Mouse (Mus musculus) limb, embryonic 14.5 days (tissue): ENCODE results near the gene Ccdc177. TPM values are rescaled to one million over a fixed set of nuclear protein-coding genes. Genes with fewer than 3 reads are reported as not detected.
A peak's percentile ranks its signal among the peaks of the same experiment; 100 is the strongest.
"Not testable (repeated sequence)": the region's sequence is repeated elsewhere in the genome, so short reads cannot be mapped to it uniquely, and the experiment has no call there.

ENCODE experiments used
- ATAC-seq: fragments of 200-750 bp; cut with Nextera tagmentation; 2 replicates; pipeline ENCODE4 v1.8.0; 2017; ENCODE audit warnings: low read depth, moderate number of reproducible peaks, moderate TSS enrichment; ENCODE audit not compliant: low FRiP score
- DNase-seq: peaks from one replicate; pipeline ENCODE4 v3.0.0-alpha.2; 2015; ENCODE audit warnings: low spot score
- H3K27ac ChIP-seq: fragments of 300-500 bp; sonication (generic); replicated peaks from 2 replicates; pipeline ENCODE4 v1.5.1; 2014; ENCODE audit warnings: low read depth, mild to moderate bottlenecking, low read length, moderate library complexity, mixed read lengths
- H3K27me3 ChIP-seq: fragments of 300-500 bp; sonication (generic); 2 replicates; pipeline ENCODE4 v1.6.1; 2014; ENCODE audit warnings: low read length, mixed read lengths; ENCODE audit not compliant: control insufficient read depth, insufficient read depth
- H3K36me3 ChIP-seq: fragments of 300-500 bp; sonication (generic); 2 replicates; pipeline ENCODE4 v1.6.1; 2014; ENCODE audit warnings: mild to moderate bottlenecking, low read length, moderate library complexity, mixed read lengths; ENCODE audit not compliant: control insufficient read depth, insufficient read depth
- H3K4me1 ChIP-seq: fragments of 300-500 bp; sonication (generic); 2 replicates; pipeline ENCODE4 v1.6.1; 2014; ENCODE audit warnings: antibody characterized with exemption, low read length, mixed read lengths; ENCODE audit not compliant: control insufficient read depth, insufficient read depth
- H3K4me2 ChIP-seq: fragments of 300-500 bp; sonication (generic); replicated peaks from 2 replicates; pipeline ENCODE4 v1.6.1; 2014; ENCODE audit warnings: low read depth, mild to moderate bottlenecking, low read length, moderate library complexity; ENCODE audit not compliant: severe bottlenecking
- H3K4me3 ChIP-seq: fragments of 300-500 bp; sonication (generic); replicated peaks from 2 replicates; pipeline ENCODE4 v1.5.1; 2014; ENCODE audit warnings: low read length
- H3K9ac ChIP-seq: fragments of 300-500 bp; sonication (generic); 2 replicates; pipeline ENCODE4 v1.6.1; 2014; ENCODE audit warnings: mild to moderate bottlenecking, low read depth, low read length, moderate library complexity; ENCODE audit not compliant: severe bottlenecking
- H3K9me3 ChIP-seq: fragments of 300-500 bp; sonication (generic); 2 replicates; pipeline ENCODE4 v1.6.1; 2016; ENCODE audit warnings: low read length; ENCODE audit not compliant: control insufficient read depth
- POLR2A ChIP-seq: fragments of 200-500 bp; IDR thresholded peaks from 2 replicates; pipeline ENCODE4 v1.8.0; 2012; ENCODE audit warnings: inconsistent platforms, mild to moderate bottlenecking, moderate library complexity, borderline replicate concordance; ENCODE audit not compliant: insufficient read depth, insufficient read length; ENCODE audit errors: extremely low read depth
- WGBS: fragments of 180-500 bp; shearing (Covaris S2); extraction: QIAGEN DNeasy Blood & Tissue Kit; methylation state at CpG from one replicate; pipeline ENCODE4 v1.1.7; 2014; 5-methylcytosine and 5-hydroxymethylcytosine counted together
- polyA plus RNA-seq, 2 experiments: library from polyadenylated mRNA; depleted of rRNA in 1 of 2; stranded (reverse) in 1 of 2; unstranded in 1 of 2; fragments of >200 nt; fragmentation: Nextera tagmentation in 1 of 2; extraction: Ambion mirVana in 1 of 2; gene quantifications; 2 replicates each; pipeline versions ENCODE4 v1.2.1 to v1.2.3; 2012 to 2014

Gene Ccdc177
- polyA plus RNA-seq, 2 experiments, result 0.07 to 0.10 TPM

DNA sequence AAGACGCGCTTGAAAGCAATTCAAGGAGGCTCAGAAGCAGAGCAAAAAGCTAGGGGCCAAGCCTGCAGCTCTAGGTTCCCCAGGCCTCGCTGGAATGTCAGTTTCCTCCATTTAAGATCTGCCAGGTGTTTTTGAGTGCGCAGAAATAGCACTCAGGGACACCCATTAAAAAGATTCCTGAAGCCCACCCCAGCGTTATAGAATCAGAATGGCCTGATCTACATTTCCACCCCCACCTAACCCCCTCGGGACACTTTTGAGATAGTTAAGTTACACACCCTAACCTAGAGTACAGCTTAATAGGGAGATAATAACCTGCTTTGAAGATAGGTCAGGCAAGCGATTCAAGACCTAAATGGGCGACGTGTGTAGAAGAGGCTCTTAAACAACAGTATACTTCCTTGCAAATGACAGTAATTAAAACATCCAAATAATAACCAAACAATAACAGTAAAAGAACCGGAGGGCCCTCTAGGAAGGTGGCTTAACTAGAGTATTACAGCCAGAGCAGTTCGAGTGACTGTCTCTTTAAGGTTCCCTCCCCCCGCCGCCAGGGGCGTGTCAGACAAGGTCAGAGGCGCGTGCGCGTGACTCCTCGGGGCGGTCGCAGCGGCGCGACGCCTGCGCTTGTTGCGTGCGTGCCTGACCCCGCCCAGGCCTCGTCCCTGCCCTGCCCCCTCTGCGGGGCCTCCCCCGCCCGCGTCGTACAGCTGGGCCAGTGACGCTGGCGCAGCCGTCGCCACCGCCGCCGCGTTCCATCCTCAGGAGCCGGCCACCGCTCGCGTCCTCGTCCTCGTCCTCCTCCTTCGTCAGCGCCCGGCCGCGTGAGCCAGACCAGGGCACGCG is 29.6 kb upstream of the Ccdc177 start, which contains the start of gene Susd6:
TSS of gene Susd6 (plus strand) at position 662 of the 846 bp plus-strand sequence.
- 1% methylated on average over 51 of the region's 56 CpGs for WGBS
- H3K9ac ChIP-seq, result peak within 1 kb of the TSS; percentile 79
- H3K27ac ChIP-seq, result peak within 1 kb of the TSS; percentile 94
- H3K4me3 ChIP-seq, result peak within 1 kb of the TSS; percentile 94
- H3K27me3 ChIP-seq, result no peaks in the 10 kb centered on the region
- no peaks in the 10 kb centered on the region for H3K9me3 ChIP-seq
- peaks cover 10% of the 10 kb centered on the region for H3K4me1 ChIP-seq
- no peaks in the 10 kb centered on the region for H3K36me3 ChIP-seq
- peak; percentile 87 for TF ChIP-seq POLR2A
- H3K4me2 ChIP-seq, result peak within 1 kb of the TSS; percentile 62
- ATAC-seq, result peak; percentile 98
- peak; percentile 98 for DNase-seq

DNA sequence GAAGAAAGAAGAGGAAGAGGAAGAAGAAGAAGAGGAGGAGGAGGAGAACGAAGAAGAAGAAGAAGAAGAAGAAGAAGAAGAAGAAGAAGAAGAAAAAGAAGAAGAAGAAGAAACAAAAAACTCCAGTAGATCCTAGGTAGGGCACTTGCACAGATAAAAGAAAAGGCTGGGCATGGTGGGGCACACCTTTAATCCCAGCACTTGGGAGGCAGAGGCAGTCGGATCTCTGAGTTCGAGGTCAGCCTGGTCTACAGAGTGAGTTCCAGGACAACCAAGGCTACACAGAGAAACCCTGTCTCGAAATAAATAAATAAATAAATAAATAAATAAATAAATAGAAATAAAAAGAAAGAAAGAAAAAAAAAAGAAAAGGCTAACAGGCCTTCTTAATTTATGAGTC is 28.8 kb upstream of the Ccdc177 start:
- not testable (repeated sequence) for DNase-seq, ATAC-seq, H3K4me2 ChIP-seq, H3K27me3 ChIP-seq, H3K9me3 ChIP-seq, H3K4me3 ChIP-seq, H3K9ac ChIP-seq, H3K4me1 ChIP-seq, H3K27ac ChIP-seq, H3K36me3 ChIP-seq
- 87% methylated on average over 4 of the region's 4 CpGs for WGBS

DNA sequence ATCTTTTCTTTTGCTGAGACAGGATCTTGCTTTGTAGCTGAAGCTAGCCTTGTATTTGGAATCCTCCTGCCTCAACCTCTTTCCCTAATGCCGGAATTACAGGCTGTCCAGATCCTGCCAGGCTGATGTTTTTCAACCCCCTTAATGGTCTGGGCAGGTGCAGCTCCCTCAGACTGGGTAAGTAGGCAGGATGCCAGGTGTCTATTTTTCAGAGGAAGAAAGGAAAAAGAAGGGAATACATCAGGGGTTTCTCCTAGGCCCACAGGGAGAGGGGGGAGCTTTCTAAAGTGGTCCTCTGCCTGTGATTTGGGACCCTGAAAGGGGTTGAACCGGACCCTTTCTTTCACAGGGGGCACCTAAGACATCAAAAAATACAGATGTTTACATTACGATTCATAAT is 27.7 kb upstream of the Ccdc177 start:
- DNase-seq, result no peak
- Histone ChIP-seq H3K27me3 (no peaks in the 10 kb centered on the region), H3K4me2 (no peak overlapping the region), H3K9ac (no peak overlapping the region), H3K36me3 (no peaks in the 10 kb centered on the region), H3K4me3 (no peak overlapping the region), H3K9me3 (no peaks in the 10 kb centered on the region), H3K27ac (no peak overlapping the region), H3K4me1 (peaks cover 10% of the 10 kb centered on the region)
- no peak for TF ChIP-seq POLR2A
- no peak for ATAC-seq
- WGBS, result 78% methylated on average over 3 of the region's 3 CpGs

DNA sequence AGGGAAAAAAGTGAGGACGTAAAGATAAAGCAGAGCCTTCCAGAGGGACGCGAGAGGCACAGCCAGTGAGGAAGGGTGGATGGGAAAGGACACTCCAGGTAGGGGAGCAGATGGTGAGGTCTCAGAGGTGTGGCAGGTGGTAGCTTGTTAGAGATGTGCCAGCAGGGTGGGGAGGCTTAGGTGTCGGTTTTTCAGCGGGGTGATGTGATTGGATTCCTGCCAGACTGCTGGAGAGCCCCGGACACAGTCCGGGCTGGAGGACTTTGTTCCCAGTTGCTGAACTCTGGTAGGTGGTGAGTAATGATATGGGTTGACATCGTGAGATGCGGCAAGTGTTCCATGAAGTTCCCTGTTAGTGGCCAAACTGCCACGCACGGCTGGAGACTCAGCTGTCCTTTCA is 27.1 kb upstream of the Ccdc177 start:
- no peak for ATAC-seq
- Histone ChIP-seq H3K4me1 (peaks cover 10% of the 10 kb centered on the region), H3K9ac (no peak overlapping the region), H3K27me3 (no peaks in the 10 kb centered on the region), H3K4me2 (no peak overlapping the region), H3K27ac (no peak overlapping the region), H3K4me3 (no peak overlapping the region), H3K36me3 (no peaks in the 10 kb centered on the region), H3K9me3 (no peaks in the 10 kb centered on the region)
- TF ChIP-seq POLR2A, result no peak
- DNase-seq, result no peak
- 48% methylated on average over 11 of the region's 11 CpGs for WGBS

DNA sequence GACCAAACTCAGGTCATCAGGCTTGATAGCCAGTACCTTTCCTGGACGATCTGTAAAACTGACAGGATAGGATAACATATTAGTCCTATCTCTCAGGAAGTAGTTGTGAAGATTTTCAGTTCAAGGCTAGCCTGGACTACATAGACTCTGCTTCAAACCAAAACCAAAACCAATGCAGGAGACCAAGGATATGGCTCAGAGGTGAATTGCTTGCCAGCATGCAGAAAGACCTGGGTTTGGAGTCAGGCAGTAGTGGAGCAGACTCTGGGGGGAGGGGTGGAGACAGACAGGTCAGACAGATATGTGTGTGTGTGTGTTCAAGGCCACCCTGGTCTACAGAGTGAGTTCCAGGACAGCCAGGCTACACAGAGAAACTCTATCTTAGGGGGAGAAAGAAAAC is 26.1 kb upstream of the Ccdc177 start:
- Histone ChIP-seq H3K27me3 (no peaks in the 10 kb centered on the region), H3K4me3 (no peak overlapping the region), H3K36me3 (no peaks in the 10 kb centered on the region), H3K9me3 (no peaks in the 10 kb centered on the region), H3K4me1 (peaks cover 4% of the 10 kb centered on the region), H3K4me2 (no peak overlapping the region), H3K27ac (no peak overlapping the region), H3K9ac (no peak overlapping the region)
- ATAC-seq (no peak), DNase-seq (no peak)
- 71% methylated on average over 1 of the region's 1 CpGs for WGBS
- no peak for TF ChIP-seq POLR2A
